Mouse (Mus musculus) embryonic fibroblast, embryonic 13.5 days (primary cell): ENCODE results near the gene Ppp1r36.

Experiments
- CTCF ChIP-seq: IDR thresholded peaks from 2 replicates; pipeline ENCODE4 v1.5.1; 2011; ENCODE audit warnings: mild to moderate bottlenecking, control low read depth, low read length, moderate library complexity, borderline replicate concordance; ENCODE audit not compliant: insufficient read depth
- POLR2A ChIP-seq: IDR thresholded peaks from 2 replicates; pipeline ENCODE4 v1.6.1; 2011; ENCODE audit warnings: low read depth, mild to moderate bottlenecking, control low read depth, low read length, moderate library complexity

DNA sequence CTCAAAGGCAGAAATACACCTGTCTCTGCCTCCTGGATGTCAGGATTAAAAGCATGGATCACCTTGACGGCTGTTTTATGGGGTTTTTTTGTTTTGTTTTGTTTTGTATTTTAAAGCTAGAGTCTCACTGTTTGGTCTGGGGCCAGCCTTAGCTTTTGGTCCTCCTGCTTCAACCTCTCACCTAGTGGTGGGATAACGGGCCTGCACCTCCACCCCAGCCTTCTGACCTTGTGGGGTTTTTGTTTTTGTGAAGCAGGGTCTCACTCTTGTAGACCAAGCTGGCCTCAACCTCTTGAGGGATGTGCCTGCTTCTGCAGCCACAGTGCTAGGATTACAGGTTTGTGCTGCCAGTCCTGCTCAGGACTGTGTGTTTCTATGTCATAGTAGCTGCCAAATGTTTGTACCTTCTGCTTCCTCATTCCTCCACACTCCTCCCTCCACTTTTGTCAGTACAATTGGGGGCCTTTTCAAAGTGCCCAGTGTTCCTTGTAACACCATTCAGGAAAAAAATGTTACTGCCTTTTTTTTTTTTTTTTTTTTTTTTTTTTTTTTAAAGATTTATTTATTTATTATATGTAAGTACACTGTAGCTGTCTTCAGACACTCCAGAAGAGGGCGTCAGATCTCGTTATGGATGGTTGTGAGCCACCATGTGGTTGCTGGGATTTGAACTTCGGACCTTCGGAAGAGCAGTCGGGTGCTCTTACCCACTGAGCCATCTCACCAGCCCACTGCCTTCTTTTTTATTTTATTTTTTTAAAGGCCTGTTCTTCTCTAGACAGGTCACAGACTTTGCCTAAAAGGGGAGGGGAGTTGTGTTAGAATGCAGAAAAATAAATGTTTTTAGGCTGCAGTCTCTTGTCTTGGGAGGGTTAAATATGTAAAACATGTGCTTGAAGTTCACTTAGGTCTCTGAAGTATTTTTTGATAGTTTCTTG, 44.2 kb upstream of the Ppp1r36 start:
- TF ChIP-seq CTCF (no peak), POLR2A (no peak)
